Mouse (Mus musculus) bone marrow, adult 2 months (tissue): ENCODE measurements around the gene Nbl1.

Experiments
- CTCF ChIP-seq: fragments of 200-500 bp; IDR thresholded peaks from 2 replicates; pipeline ENCODE4 v1.5.1; 2011; ENCODE audit warnings: low read length, control low read depth; ENCODE audit not compliant: control insufficient read depth, insufficient read depth
- POLR2A ChIP-seq: fragments of 200-500 bp; IDR thresholded peaks from 2 replicates; pipeline ENCODE4 v1.6.1; 2011; ENCODE audit warnings: low read depth, mild to moderate bottlenecking, control low read depth, low read length, borderline replicate concordance; ENCODE audit not compliant: control insufficient read depth

GRCm38 (mm10) chr4:139091478-139092355 lies 1.1 kb downstream of the Nbl1 start:
- TF ChIP-seq POLR2A, result no peak
- no peak for TF ChIP-seq CTCF
